Mouse (Mus musculus) erythroblast, adult 5-6 weeks (primary cell): Measurements from ENCODE around the gene Acads. TPM values are rescaled to one million over a fixed set of nuclear protein-coding genes. Genes with fewer than 3 reads are reported as not detected.
"Not testable (repeated sequence)": the region's sequence is repeated elsewhere in the genome, so short reads cannot be mapped to it uniquely, and the experiment has no call there.

Source experiments
- ATAC-seq: replicated peaks from 2 replicates; pipeline ENCODE4 v1.8.0; 2016; ENCODE audit warnings: moderate number of reproducible peaks, mild to moderate bottlenecking, moderate TSS enrichment, inconsistent platforms; ENCODE audit not compliant: poor library complexity, low FRiP score, severe bottlenecking
- total RNA-seq, 2 experiments: library from RNA; stranded (forward) in 1 of 2; stranded (reverse) in 1 of 2; fragments of 150-400 nt in 1 of 2; fragments of 200-764, 138-1000 nt in 1 of 2; gene quantifications; 2 replicates each; pipeline versions ENCODE4 v1.2.3 to v1.2.4; 2015 to 2017; ENCODE audit warnings: low replicate concordance in 2 of 2

Gene Acads
- 2.3 and 8.8 TPM in 2 replicates for total RNA-seq (2015; ENCODE audit: low replicate concordance)
- 2.3 and 5.7 TPM in 2 replicates for total RNA-seq (2017; ENCODE audit: low replicate concordance)

GRCm38 (mm10) chr5:115118961-115119570 is at the start of gene Acads:
Gene Acads (minus strand): TSS chr5:115119346.
- ATAC-seq: peak; percentile 90

GRCm38 (mm10) chr5:115167396-115167795 is 48.2 kb upstream of the Acads start:
- ATAC-seq: no peak

- ATAC-seq: no peak
Measured at GRCm38 (mm10) chr5:115166815-115167194, 47.7 kb upstream of the Acads start.

GRCm38 (mm10) chr5:115165895-115166814 is 47.0 kb upstream of the Acads start:
- ATAC-seq: no peak

- ATAC-seq: no peak
Measured at GRCm38 (mm10) chr5:115165351-115165750, 46.2 kb upstream of the Acads start.

GRCm38 (mm10) chr5:115164446-115164845 is 45.3 kb upstream of the Acads start:
- not testable (repeated sequence) for ATAC-seq

- no peak for ATAC-seq
Measured at GRCm38 (mm10) chr5:115163563-115163962, 44.4 kb upstream of the Acads start.

- ATAC-seq: not testable (repeated sequence)
Measured at GRCm38 (mm10) chr5:115161940-115162279, 42.8 kb upstream of the Acads start.

- ATAC-seq: no peak
Measured at GRCm38 (mm10) chr5:115161064-115161939, 42.2 kb upstream of the Acads start.

- ATAC-seq: no peak
Measured at GRCm38 (mm10) chr5:115160655-115161054, 41.5 kb upstream of the Acads start.

- no peak for ATAC-seq
Measured at GRCm38 (mm10) chr5:115159165-115159564, 40.0 kb upstream of the Acads start.

GRCm38 (mm10) chr5:115158040-115158983 is 39.2 kb upstream of the Acads start, which contains the start of gene Mlec:
Gene Mlec (minus strand): TSS chr5:115158179.
- peak; percentile 95 for ATAC-seq

GRCm38 (mm10) chr5:115156933-115157589 is 37.9 kb upstream of the Acads start:
- no peak for ATAC-seq

- ATAC-seq: no peak
Measured at GRCm38 (mm10) chr5:115156401-115156800, 37.3 kb upstream of the Acads start.

- no peak for ATAC-seq
Measured at GRCm38 (mm10) chr5:115155831-115156230, 36.7 kb upstream of the Acads start.

- no peak for ATAC-seq
Measured at GRCm38 (mm10) chr5:115155156-115155631, 36.0 kb upstream of the Acads start.

GRCm38 (mm10) chr5:115152132-115152956 is 33.2 kb upstream of the Acads start:
- no peak for ATAC-seq
